Mouse (Mus musculus) embryo, embryonic 10.5 days (tissue): ENCODE measurements around the gene 4931408C20Rik.

Source experiments
- DNase-seq: peaks from one replicate; pipeline ENCODE4 v3.0.0-alpha.2; 2015; ENCODE audit warnings: low spot score

Gene 4931408C20Rik

DNA sequence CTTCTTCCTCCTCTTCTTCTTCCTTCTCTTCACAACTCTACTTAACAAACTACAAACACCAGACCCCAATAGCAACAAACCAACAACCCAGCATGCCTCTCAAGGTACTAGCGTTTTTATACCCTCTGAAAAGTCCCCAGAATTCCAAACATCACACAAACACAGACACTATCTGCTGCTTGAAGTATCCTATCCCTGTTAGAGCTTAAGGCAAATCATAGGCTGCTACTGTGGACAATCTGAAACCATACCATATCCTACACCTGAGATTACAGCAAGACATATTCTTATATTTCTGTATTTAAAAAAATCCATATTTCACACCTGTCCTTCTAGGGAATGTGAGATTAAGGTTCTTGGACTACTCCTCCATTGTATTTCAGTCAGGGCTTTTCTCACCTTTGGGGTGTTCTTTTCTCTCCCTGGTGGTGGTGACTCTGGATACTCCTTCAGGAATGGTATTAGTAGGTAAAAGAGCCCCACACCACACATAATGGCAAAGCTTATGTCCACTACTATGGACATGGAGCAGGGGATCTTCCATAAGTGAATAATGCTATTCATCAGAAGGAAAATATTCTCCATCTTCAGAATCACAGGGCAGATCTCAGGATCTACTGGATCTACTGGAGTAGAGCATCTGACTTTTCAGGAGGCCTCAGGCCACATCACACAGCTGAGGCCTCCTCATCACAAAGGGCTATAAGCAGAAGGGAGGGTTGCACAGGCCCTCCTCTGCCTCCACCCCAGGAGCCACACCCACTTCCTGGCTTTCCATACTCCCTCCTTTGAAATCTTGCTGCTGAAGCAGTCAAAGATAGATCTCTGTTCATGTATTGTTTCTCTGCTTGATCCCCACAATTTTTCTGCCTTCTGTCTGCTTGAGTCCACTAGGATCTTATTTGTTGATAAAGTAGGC is at the start of gene 4931408C20Rik:
Gene 4931408C20Rik, minus strand, starts transcription at position 619 of the 919 bp plus-strand sequence.
- peak; percentile 43 for DNase-seq

DNA sequence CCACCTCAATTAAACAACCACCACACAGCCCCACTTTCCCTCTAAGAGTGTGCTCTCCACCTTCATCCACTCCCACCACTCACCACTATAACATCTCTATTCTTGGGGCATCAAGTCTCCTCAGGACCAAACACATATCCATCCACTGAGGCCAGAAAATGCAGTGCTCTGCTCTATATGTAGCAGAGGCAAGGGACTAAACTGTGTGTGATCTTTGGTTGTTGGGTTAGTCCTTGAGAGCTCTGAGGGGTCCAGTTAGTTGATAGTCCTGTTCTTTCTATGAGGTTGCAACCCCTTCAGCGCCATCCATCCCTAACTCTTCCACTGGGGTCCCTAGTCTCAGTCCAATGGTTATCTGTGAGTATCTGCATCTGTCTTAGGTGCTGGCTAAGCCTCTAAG is 666 bp upstream of the 4931408C20Rik start:
- DNase-seq, result peak; percentile 21

DNA sequence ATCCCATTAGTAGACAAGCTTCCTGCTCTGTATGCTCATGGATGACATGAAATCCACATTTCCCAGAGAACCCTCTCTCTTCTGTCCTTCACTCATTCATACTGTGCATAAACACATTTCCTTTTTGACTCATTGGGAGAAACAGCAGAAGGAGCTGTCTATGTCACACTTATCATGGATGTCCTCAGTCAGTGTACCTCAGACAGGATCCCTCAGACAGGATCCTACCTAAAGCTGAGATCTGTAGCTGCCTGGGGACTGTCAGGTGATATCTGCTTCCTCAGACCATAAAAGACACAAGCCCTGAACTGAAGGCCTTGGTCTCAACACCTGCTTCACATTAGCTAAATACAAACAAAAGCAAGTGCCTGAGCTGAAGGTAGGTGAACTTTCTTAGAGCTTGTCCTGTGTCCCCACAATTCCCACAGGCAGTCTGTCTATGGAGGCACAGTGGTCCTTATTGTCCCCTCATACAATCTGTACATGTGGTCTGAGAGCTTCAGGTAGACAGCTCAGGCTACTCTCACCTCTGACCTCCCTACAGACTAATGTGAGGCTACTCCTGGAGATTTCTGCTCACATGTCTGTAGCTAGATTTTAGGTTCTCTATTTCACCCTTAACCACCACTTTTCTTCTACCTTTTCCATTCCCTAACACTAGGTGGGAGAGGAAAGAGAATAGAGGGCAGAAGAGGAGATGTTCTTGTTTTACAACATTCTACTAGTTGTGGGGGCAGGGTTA is 1.1 kb downstream of the 4931408C20Rik start:
- peak; percentile 37 for DNase-seq

DNA sequence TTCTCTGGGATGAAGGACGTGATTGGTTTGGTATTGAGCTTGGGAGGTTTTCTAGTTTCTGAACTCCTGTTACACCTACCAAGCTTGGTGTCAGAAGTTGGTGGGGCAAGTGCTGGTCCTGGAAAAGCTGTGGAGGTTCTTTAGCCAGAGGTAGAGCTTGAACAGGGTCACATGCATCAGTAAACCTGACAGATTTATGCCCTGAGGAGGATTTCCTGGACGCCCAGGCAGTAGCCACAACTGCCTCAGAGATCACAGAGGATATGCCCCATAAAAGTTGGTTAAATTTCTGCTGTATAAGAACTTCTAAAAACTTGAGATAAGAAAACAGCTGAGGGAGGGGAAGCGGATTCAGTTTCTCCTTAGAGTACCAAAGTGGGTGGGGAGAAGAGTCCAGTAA is 1.9 kb downstream of the 4931408C20Rik start:
- no peak for DNase-seq

DNA sequence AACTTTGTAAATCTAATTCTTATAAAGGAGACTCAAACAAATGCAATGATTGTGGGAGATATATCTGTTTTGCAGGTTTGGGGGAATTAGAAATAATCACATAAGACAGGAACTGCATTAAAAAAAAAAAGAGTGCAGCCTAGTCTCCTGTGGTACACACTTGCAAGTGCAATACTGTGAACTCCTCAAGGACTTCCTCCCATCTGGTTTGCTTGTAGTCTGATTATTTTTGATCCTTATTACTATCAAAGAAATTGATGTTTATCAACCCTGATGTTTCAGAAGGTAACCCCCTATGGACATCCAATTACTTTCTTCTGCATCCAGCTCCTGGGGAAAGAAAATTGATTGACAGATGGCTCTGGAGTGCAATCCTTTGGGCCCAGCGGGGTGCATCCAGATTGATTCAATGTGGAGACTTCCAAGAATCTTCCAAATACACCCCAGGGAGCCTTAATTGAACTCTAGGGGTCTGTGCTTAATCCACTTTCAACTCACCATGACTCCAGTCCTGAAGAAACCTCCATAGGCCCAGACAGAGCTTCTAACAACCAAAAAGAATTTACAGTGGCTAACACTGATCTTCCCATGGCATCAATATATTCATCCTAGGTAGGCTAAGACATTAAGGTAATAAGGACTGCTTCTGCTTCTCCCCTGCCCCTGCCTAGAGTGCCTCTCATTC is 37.4 kb downstream of the 4931408C20Rik start:
- DNase-seq, result peak; percentile 10

DNA sequence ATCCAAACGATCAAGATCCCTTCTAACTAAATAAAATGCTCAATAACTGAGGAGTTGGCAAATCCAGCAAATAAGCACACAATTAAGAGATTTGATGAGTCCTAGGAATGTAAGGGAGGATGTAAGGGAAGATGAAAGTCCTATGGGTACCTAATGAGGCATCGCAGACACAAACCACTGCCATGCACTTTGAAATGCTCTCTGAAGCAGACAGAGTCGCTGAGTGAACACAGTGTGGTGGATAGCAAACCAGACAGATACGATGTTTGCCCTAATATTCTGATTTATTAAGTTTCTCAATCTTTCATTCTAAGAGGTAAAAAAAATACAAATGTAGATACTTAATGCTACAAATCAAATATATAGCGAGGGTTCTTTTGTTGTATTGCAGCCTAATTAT is 51.2 kb downstream of the 4931408C20Rik start:
- DNase-seq, result no peak
